Mouse (Mus musculus) urinary bladder, postnatal 10 days (tissue): ENCODE results near the gene Mllt11.

Experiments used
- DNase-seq: peaks from one replicate; pipeline ENCODE4 v3.0.0; 2022; ENCODE audit warnings: low spot score

Mllt11 gene

GRCm38 (mm10) chr3:95231298-95232221 lies at the start of gene Mllt11:
Gene Mllt11 (minus strand): TSS chr3:95232171.
- no peak for DNase-seq

- DNase-seq, result peak; percentile 95
Measured at GRCm38 (mm10) chr3:95281216-95282126, 49.5 kb upstream of the Mllt11 start, which contains the start of the genes Mindy1 and Prune1. Gene Mindy1 (plus strand): TSS chr3:95281345. Gene Prune1 (minus strand): TSS chr3:95282076.

DNA sequence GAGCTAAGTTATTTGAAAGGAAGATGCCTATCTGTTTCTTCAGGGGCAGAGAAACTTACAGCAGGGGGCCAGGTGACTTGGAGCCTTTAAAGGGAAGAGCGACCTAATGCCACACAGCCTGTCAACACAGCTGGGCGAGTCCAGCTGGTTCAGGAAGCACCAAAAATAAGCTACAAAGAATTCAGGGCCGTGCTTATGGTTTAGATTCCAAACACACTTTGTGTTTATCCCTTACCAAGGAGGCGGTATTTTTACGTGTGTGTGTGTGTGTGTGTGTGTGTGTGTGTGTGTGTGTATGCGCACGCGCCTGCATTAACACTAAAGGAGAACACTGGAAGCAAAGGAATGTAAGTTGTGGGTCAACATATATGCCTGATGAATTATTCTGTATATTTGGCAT lies 48.8 kb upstream of the Mllt11 start:
- DNase-seq, result no peak

GRCm38 (mm10) chr3:95277149-95277551 lies 45.2 kb upstream of the Mllt11 start:
- DNase-seq, result no peak

GRCm38 (mm10) chr3:95276428-95276934 lies 44.5 kb upstream of the Mllt11 start:
- DNase-seq, result no peak

- DNase-seq, result no peak
Measured at GRCm38 (mm10) chr3:95275161-95275560, 43.2 kb upstream of the Mllt11 start.

DNA sequence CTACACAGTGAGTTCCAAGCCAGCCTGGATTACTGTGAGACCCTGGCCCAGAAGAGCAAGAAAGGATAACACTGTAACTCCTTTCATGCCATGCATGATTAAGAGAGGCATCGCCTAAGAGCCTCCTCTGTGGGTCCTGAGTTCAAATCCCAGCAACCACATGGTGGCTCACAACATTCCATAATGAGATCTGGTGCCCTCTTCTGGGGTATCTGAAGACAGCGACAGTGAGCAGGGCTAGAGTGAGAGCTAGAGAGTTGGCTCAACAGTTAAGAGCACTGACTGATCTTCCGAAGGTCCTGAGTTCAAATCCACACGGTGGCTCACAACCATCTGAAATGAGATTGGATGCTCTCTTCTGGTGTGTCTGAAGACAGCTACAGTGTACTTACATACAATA lies 42.5 kb upstream of the Mllt11 start:
- DNase-seq, result no peak

DNA sequence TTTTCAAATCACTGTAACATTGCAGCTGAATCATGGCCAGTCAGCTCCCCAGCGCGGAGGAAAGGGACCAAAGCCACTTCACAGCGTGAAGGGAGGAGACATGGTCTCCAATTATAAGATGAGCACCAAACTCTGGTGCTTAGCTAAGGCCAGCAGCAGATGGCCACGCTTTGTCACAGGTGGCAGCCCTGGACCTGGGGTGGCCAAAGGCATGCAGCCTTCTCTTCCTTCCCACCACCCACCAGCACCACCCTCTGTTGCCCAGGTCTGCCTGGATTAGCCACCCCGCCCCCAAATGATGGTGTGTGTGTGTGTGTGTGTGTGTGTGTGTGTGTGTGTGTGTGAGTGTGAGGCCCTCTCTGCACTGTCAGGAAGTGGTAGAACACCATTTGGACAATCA lies 41.5 kb upstream of the Mllt11 start:
- DNase-seq, result no peak

DNA sequence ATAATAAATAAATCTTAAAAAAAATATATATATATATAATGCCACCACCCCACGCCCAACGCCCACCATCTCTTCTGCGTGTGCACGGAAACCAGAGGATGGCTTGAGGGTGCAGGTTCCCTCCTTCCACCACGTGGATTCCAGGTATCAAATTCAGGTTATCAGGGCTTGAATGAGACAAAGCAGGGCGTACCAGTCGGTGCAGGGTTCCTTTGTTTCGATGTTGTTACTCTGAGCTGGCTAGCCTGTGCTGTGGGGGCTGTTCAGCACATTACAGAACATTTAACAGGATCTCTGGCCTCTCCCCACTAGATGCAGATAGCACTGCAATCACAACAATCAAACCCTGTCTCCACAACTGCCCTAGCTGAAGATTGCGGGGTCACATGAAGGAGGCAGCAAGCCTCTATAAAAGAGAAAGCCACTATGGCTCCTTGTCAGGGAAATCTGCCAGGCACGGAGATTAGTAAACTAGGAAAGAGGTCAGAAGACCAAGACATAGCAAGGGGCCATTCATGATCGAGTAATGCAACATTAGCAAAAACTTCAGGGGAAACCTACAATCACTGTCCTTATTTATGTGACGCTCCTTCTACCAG lies 38.9 kb upstream of the Mllt11 start:
- no peak for DNase-seq

GRCm38 (mm10) chr3:95269789-95270188 lies 37.8 kb upstream of the Mllt11 start:
- no peak for DNase-seq

- DNase-seq, result no peak
Measured at GRCm38 (mm10) chr3:95267855-95268254, 35.9 kb upstream of the Mllt11 start.

- DNase-seq, result no peak
Measured at GRCm38 (mm10) chr3:95266052-95266451, 34.1 kb upstream of the Mllt11 start.

GRCm38 (mm10) chr3:95264724-95265123 lies 32.8 kb upstream of the Mllt11 start:
- DNase-seq, result no peak

DNA sequence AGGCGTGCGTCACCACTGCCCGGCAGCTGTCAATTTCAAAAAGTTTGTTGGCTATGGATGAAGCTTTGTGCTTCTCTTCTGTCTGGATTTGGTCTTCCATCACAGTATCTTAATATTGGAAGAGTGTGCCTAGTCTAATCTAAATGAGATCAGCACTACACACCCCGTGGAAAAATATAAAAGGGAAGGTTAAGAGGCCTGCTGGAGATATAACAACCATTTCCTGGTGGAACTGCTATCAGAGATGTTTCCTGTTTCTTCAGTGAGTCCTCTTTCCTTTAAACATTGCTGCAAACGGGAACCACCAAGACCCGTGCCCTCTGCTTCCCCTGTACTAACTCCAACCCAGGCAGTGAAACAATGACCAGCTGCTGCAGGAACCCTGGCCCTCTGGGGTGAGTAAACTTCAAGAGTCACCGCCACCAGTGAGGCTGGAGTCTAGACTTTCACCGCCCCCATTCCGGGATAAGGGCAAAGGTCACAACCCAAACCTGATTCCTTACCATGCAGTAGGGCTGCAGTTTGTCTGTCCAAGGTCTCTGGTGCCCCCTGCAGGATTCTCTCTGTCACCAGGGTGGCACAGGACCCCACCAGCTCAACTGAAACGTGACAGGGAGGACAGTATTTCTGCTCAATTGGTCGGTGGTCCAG lies 31.2 kb upstream of the Mllt11 start:
- DNase-seq, result no peak

- no peak for DNase-seq
Measured at GRCm38 (mm10) chr3:95261975-95262374, 30.0 kb upstream of the Mllt11 start.

GRCm38 (mm10) chr3:95256931-95257330 lies 25.0 kb upstream of the Mllt11 start:
- DNase-seq, result no peak

GRCm38 (mm10) chr3:95250783-95251424 lies 18.9 kb upstream of the Mllt11 start, which contains the start of gene Bnipl:
Gene Bnipl (minus strand): TSS chr3:95251193.
- DNase-seq, result no peak

- no peak for DNase-seq
Measured at GRCm38 (mm10) chr3:95250361-95250760, 18.4 kb upstream of the Mllt11 start.

- DNase-seq, result no peak
Measured at GRCm38 (mm10) chr3:95247660-95248336, 15.8 kb upstream of the Mllt11 start.
